Mouse (Mus musculus) Muller cell, postnatal 12 days (primary cell): ENCODE results near the gene Fkbp4.

Source experiments
- DNase-seq: peaks from one replicate; pipeline ENCODE4 v3.0.0-alpha.2; 2015; ENCODE audit errors: inconsistent ontology term

The Fkbp4 gene

DNA sequence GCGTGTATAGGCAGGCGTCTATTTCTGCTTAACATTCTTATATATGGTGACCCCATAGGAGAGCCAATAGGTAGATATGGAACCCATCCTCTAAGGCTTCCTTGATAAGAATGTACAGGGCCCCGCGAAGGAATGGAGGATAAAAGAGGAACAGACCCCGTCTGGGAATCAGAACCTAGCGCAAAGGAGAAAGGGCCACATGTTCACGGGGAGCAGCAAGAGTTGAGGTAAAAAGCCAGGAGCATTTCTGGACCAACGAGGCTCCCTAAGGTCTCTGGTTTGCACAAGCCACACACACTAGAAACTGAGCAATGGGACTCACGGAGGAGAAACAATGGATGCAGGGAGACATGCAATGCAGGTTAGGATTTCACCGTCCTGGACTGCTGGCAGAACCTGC is 1.2 kb downstream of the Fkbp4 start:
- DNase-seq, result no peak

GRCm38 (mm10) chr6:128436356-128437005 is 2.0 kb downstream of the Fkbp4 start:
- no peak for DNase-seq

- no peak for DNase-seq
Observed at GRCm38 (mm10) chr6:128435474-128435873, 3.0 kb downstream of the Fkbp4 start.

- DNase-seq, result no peak
Observed at GRCm38 (mm10) chr6:128433566-128433965, 4.9 kb downstream of the Fkbp4 start.

GRCm38 (mm10) chr6:128432356-128432915 is 6.0 kb downstream of the Fkbp4 start:
- no peak for DNase-seq

- no peak for DNase-seq
Observed at GRCm38 (mm10) chr6:128429826-128430225, 8.7 kb downstream of the Fkbp4 start.

DNA sequence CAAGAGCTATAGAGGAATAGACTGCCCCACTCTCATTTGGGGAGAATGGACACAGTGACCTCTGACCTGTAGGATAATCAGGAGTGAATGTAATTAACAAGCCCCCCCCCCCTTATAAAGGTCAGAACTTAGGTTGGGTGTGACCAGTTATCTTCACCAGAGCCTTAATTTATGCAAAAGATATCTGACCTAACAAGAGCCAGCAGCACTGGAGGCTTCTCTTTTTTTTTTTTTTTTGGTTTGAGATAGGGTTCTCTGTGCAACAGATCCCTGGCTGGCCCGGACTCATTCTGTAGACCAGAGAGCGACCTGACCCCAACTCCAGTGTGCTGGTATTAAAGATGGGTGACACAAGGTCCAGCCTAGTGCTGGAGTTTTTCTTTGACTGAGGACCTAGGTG is 9.2 kb downstream of the Fkbp4 start:
- DNase-seq, result no peak

- no peak for DNase-seq
Observed at GRCm38 (mm10) chr6:128427571-128427970, 10.9 kb downstream of the Fkbp4 start.

DNA sequence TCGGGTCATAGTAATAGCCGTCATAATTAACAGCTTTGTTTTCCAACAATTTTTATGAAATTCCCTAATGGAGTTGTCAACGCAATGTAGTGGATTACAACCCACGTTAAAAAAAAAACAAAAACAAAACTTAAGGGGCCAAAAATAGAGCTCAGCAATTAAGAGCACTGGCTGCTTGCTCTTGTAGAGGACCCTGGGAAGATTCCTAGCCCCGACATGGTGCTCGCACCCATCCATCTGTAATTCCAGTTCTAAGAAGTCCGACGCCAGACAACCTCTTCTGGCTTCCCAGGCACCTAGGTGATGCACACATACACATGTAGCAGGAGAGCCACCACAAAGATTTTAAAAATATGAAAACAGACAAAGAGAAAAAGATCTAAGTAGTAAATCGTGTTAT is 13.4 kb downstream of the Fkbp4 start:
- DNase-seq, result no peak

DNA sequence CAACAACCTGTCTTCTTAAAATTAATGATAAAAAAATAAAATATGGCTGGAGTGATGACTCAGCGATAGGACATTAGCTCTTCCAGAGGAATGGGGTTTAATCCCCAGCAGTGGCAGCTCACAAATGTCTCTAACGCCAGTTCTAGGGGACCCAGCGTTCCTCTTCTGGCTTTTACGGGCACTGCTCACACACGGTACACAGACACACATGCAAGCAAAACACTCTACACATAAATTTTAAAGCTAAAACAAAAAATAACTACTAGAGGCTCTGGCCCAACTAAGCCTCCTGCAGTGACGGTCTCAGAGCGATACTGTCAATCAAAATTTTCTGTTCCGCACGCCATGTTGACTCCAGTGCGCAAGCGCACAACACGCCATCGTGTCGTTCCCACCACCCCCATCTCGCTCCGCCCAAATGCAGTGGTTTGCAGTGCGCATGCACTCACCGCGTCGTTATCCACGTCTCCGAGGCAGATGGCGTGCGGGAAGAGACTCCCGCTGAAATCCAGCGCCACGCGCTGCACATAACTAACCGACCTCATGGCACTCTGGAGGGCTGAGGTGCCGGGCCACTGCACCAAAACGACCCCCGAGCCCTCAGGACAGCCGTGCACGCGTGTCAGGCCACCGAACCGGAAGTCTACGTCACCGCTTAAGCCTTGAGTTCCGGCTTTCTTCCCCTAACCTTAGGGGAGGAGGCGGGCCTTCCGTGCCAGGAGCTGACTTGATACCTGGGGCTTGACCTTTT is 14.0 kb downstream of the Fkbp4 start, which contains the start of gene Itfg2:
Gene Itfg2, minus strand, starts transcription at position 663 of the 751 bp plus-strand sequence.
- DNase-seq, result peak; percentile 96

DNA sequence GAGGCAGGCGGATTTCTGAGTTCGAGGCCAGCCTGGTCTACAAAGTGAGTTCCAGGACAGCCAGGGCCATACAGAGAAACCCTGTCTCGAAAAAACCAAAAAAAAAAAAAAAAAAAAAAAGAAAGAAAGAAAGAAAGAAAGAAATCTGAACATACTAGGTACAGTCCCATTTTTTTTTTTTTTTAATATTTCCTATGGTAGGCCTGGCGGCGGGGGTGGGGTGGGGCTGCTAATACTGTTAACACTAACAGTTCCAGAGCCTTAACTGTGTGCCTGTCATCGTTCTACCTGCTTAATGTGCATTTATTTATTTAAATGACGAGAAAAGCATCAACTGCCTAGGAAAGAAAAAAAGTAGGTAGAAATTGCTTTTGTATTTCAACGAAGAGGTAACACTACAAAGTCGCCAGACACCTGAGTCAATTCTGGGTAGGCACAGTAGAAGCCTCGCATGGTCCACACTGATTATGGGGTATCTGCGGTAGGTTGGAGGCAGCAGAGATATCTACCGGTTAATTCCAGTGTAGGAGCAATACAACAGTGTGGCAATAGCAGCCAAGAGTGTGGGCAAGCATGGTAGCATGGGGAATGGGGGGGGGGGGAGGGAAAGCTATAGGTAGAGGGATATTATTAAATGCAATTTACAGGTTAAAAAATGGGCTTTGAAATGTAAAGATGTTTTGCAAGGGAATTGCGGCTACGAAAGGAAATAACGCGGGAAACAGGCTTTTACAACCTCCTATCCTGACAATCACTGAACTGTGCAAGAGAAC is 14.8 kb downstream of the Fkbp4 start:
- DNase-seq, result no peak

- DNase-seq, result no peak
Observed at GRCm38 (mm10) chr6:128421480-128421879, 17.0 kb downstream of the Fkbp4 start.

DNA sequence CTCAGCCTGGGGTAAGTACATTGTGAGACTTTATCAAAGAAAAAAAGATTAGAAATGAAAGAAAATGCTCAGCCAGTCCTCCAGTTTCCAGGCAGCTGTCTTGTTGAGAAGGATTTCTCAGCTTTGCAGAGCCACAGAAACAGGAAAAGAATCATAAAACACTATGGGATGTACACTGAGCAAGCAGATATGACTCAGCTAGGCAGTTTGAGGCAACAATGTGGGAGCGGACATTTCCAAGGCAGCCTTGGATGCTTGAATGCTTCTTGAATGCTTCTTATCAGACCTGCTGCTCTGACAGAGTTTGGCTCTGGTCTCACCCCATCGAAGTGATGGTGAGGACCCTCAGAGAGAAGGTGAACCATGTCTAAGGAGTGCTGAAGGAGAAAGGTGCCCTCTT is 17.4 kb downstream of the Fkbp4 start:
- no peak for DNase-seq

DNA sequence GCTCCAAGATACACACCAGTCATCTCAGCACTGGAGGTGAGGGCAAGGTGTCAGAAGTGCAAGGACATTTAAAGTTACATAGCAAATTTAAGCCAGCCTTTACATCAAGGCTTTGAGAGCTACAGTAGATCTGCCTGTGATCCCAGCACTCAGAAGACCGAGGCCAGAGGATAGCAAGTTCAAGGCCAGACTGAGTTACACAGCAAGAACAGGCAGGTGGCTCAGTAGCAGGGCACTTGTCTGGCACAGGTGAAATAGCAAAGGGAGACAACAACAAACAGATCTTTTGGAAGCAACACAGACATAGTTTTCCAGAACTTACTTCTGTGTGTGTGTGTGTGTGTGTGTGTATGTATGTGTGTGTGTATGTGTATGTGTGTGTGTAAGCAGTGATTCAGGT is 20.4 kb downstream of the Fkbp4 start:
- DNase-seq, result no peak

DNA sequence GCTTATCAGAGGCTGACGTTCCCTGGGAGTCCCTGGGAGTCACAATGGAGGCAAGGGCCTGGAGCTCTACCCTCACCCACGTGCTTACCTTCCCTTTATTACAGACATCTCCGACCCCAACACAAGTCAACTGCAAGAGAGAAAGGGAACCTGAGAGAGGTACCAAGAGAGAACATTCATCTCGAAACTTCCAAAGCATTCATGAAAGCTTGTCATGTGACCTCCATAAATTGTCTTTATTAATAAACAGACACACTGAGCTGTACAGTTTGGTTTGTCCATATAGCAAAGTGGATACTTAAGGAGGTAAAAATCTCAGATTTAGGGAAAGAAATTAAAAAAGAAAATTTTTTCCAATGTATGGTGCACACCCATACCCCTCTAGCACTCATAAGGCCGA is 22.3 kb downstream of the Fkbp4 start:
- DNase-seq, result no peak

DNA sequence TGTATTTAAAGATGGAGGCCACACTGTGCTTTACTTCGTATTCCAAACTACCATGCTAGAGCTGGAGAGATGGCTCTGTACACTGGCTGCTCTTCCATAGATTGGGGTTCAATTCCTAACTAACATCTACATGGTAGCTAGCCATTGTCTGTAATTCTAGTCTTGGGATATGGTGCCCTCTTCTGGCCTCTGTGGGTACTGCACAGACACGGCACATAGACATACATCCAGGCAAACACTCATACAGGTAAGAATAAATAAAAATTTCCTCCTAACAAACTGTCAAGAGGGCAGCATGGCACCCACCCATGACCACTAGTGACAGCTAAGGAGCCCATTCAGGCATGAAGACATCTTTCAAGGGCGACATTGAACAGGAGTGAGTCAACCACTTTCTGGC is 27.4 kb downstream of the Fkbp4 start:
- DNase-seq, result peak; percentile 48

DNA sequence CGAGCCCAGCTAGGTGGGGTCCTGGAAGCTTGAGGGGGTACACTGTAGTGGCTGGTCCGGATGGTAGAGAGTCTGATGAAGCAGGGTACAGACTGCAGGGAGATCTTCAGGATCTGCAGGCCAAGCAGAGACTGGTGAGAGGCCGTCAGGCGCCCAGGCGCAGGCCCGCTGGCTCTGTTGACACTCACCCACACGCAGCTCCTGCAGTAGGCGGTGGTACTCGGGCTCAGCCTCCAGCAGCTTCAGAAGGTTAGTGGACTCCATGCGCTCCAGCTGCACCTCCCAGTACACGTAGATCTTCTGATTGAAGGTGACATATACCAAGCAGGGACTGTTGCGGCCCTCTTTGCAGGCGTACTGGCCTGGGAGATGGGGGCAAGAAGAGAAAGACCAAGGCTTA is 28.2 kb downstream of the Fkbp4 start:
- DNase-seq, result no peak

- DNase-seq, result no peak
Observed at GRCm38 (mm10) chr6:128408544-128409125, 29.8 kb downstream of the Fkbp4 start.

DNA sequence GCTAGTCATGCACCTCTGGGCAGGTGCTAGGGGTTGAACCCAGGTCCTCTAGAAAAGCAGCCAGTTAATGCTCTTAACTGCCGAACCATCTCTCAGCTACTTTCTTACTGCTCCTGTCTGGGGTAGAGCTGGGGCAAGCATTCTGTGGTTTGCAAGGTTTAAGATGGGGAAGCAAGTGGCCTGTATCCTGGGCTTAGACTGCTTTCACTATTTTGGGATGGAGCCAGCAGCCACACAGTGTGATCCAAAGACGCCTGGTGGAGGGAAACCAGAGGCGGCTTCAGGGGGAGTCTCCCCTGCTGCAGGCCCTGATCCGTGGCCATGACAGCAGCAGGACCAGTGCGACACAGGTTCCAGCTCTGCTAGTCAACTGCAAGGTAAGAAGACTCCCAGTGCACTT is 33.8 kb downstream of the Fkbp4 start:
- no peak for DNase-seq

GRCm38 (mm10) chr6:128399421-128400185 is 38.9 kb downstream of the Fkbp4 start:
- DNase-seq, result peak; percentile 31

GRCm38 (mm10) chr6:128398996-128399395 is 39.5 kb downstream of the Fkbp4 start, which contains the start of gene Nrip2:
Gene Nrip2 (plus strand): TSS chr6:128399296.
- DNase-seq, result no peak
